Mouse (Mus musculus) neutrophil, adult 83 days (primary cell): ENCODE results near the gene Fam3c. TPM values are rescaled to one million over a fixed set of nuclear protein-coding genes. Genes with fewer than 3 reads are reported as not detected.

Experiments used
- total RNA-seq, 2 experiments: library from RNA; stranded (reverse); gene quantifications; one replicate each; pipeline ENCODE4 v1.2.4; 2023

The Fam3c gene
- 10 to 100 TPM; 13.3 to 16.7 TPM for total RNA-seq

GRCm38 (mm10) chr6:22356086-22356507 lies at the start of gene Fam3c:
Fam3c (minus strand) TSS chr6:22356243.

GRCm38 (mm10) chr6:22288004-22288736 lies 67.9 kb downstream of the Fam3c start, which contains the start of gene Wnt16:
Wnt16 (plus strand) TSS chr6:22288227.

Other genes starting within 250 kb of the Fam3c start
- not detected for gene Wnt16, start 68.0 kb downstream of the Fam3c start, total RNA-seq